ENCODE assay signal across 21 mouse cellular contexts in the genomic region with DNA sequence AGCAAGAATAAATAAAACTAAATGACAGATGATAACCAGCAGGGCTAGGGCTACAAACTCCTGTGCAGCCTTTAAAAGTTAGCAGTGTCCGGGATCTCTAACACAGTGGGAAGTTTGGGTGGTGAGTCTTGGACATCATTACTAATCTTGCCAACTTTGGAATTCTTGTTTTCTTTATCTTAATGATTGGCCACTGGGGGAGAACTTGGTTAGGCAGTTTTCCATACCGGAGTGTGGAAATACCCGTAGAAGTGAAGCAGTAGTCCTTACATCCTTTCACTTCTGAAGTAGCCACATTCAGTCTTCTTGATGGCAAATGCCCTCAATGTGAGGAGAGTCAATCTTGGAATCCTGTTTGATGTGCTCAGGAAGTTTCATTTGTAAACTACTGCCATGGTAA. TPM values are rescaled to one million over a fixed set of nuclear protein-coding genes. Genes with fewer than 3 reads are reported as not detected.
DNase-seq lines count a peak whose midpoint lies in the region; ATAC-seq and TF ChIP-seq lines count a peak whose summit lies in the region.
"Had no signal": no experiment of that assay in that cellular context is flagged by ENCODE, and none has a peak within 500 bp of the region (broad histone marks: within the 10 kb centered on the region; RNA-seq: fewer than 3 reads in every experiment).

No protein-coding gene starts in this region.

- ATAC-seq in heart, embryonic 11.5 days (replicated peaks; ENCODE audit: insufficient number of reproducible peaks, low FRiP score, low TSS enrichment): no peak
- no peak for ATAC-seq in lung, postnatal 0 days
- no peak for ATAC-seq in forebrain, embryonic 15.5 days (replicated peaks)
- ATAC-seq: forebrain, embryonic 13.5 days; forebrain, embryonic 16.5 days had no signal

- no peak overlapping the region for H3K27ac ChIP-seq in heart, embryonic 11.5 days (ENCODE audit: low read depth, low read length)
- H3K27ac ChIP-seq in lung, postnatal 0 days (ENCODE audit: low read length): peak overlapping the region; percentile 27; the same call in 1 of the 2 replicates
- H3K27ac ChIP-seq in embryonic fibroblast, embryonic 13.5 days (ENCODE audit: insufficient read depth, low read length): peak overlapping the region; percentile 91
- H3K27ac ChIP-seq in forebrain, embryonic 15.5 days (replicated peaks): no peak overlapping the region
- H3K27ac ChIP-seq: embryonic facial prominence, embryonic 13.5 days; embryonic facial prominence, embryonic 15.5 days; forebrain, embryonic 13.5 days had no signal

- no peak overlapping the region for H3K4me2 ChIP-seq in heart, embryonic 11.5 days
- H3K4me2 ChIP-seq in lung, postnatal 0 days (replicated peaks; ENCODE audit: low read depth, low read length): no peak overlapping the region
- no peak overlapping the region for H3K4me2 ChIP-seq in forebrain, embryonic 15.5 days (replicated peaks)
- H3K4me2 ChIP-seq: embryonic facial prominence, embryonic 13.5 days; embryonic facial prominence, embryonic 15.5 days; forebrain, embryonic 13.5 days had no signal

- WGBS in heart, embryonic 11.5 days (ENCODE audit: insufficient replicate concordance): 72% methylated on average over 3 of the region's 3 CpGs
- WGBS in lung, postnatal 0 days: 63% methylated on average over 3 of the region's 3 CpGs
- 78% methylated on average over 3 of the region's 3 CpGs for WGBS in lung, adult 2 months
- WGBS in forebrain, embryonic 15.5 days: 97% methylated on average over 3 of the region's 3 CpGs

- DNase-seq in heart, adult 11 months: peak; percentile 25
- no peak for DNase-seq in lung, postnatal 0 days (ENCODE audit: low spot score)
- DNase-seq in lung, adult 2 months: no peak
- no peak for DNase-seq in Muller cell, postnatal 12 days (ENCODE audit: inconsistent ontology term)
- DNase-seq: adrenal gland, adult 2 months; adrenal gland, postnatal 10 days; adrenal gland, postnatal 25 days; cerebellum, adult 11 months; cerebellum, adult 18-20 months; cerebellum, adult 8-10 months; cerebellum, adult 9-11 months; cerebellum, postnatal 14 days; cerebellum, postnatal 36 days; embryo, embryonic 11 days had no signal

- peaks cover 67% of the 10 kb centered on the region for H3K27me3 ChIP-seq in heart, embryonic 11.5 days (ENCODE audit: control insufficient read depth, insufficient read depth, low read length)
- no peaks in the 10 kb centered on the region for H3K27me3 ChIP-seq in lung, postnatal 0 days (replicated peaks; ENCODE audit: insufficient read depth, low read length)
- H3K27me3 ChIP-seq in forebrain, embryonic 15.5 days: no peaks in the 10 kb centered on the region
- H3K27me3 ChIP-seq: embryonic facial prominence, embryonic 13.5 days; embryonic facial prominence, embryonic 15.5 days had no signal

- no peak overlapping the region for H3K4me3 ChIP-seq in heart, embryonic 11.5 days (ENCODE audit: low read depth, low read length)
- no peak overlapping the region for H3K4me3 ChIP-seq in lung, postnatal 0 days (ENCODE audit: low read depth, low read length)
- no peak overlapping the region for H3K4me3 ChIP-seq in lung, adult 2 months (replicated peaks; ENCODE audit: extremely low read depth, low read depth, low read length)
- no peak overlapping the region for H3K4me3 ChIP-seq in embryonic fibroblast, embryonic 13.5 days (ENCODE audit: insufficient read depth, low read length)
- no peak overlapping the region for H3K4me3 ChIP-seq in forebrain, embryonic 15.5 days
- H3K4me3 ChIP-seq: embryonic facial prominence, embryonic 13.5 days; embryonic facial prominence, embryonic 15.5 days; forebrain, embryonic 13.5 days had no signal

- no peaks in the 10 kb centered on the region for H3K9me3 ChIP-seq in heart, embryonic 11.5 days (replicated peaks; ENCODE audit: control insufficient read depth, low read length)
- H3K9me3 ChIP-seq in lung, postnatal 0 days (ENCODE audit: low read length): no peaks in the 10 kb centered on the region
- no peaks in the 10 kb centered on the region for H3K9me3 ChIP-seq in forebrain, embryonic 15.5 days
- H3K9me3 ChIP-seq: embryonic facial prominence, embryonic 13.5 days; embryonic facial prominence, embryonic 15.5 days; forebrain, embryonic 13.5 days had no signal

- no peaks in the 10 kb centered on the region for H3K4me1 ChIP-seq in heart, embryonic 11.5 days (ENCODE audit: control insufficient read depth, insufficient read depth, low read length)
- H3K4me1 ChIP-seq in lung, postnatal 0 days (ENCODE audit: insufficient read depth, low read depth, low read length): no peaks in the 10 kb centered on the region
- no peaks in the 10 kb centered on the region; the same call in none of the 2 replicates for H3K4me1 ChIP-seq in lung, adult 2 months (ENCODE audit: control insufficient read depth, insufficient read depth, low read length)
- H3K4me1 ChIP-seq in embryonic fibroblast, embryonic 13.5 days (ENCODE audit: control insufficient read depth, insufficient read depth, low read length): peaks cover 11% of the 10 kb centered on the region
- H3K4me1 ChIP-seq in forebrain, embryonic 15.5 days: no peaks in the 10 kb centered on the region
- H3K4me1 ChIP-seq: embryonic facial prominence, embryonic 15.5 days; forebrain, embryonic 13.5 days had no signal

- no peak overlapping the region for H3K9ac ChIP-seq in heart, embryonic 11.5 days (ENCODE audit: low read depth, low read length)
- H3K9ac ChIP-seq in lung, postnatal 0 days (replicated peaks; ENCODE audit: low read depth): no peak overlapping the region
- H3K9ac ChIP-seq in forebrain, embryonic 15.5 days (replicated peaks): no peak overlapping the region
- H3K9ac ChIP-seq: embryonic facial prominence, embryonic 13.5 days; embryonic facial prominence, embryonic 15.5 days; forebrain, embryonic 13.5 days had no signal

- TF ChIP-seq CTCF in lung, postnatal 0 days (IDR thresholded peaks at IDR 0.05): no peak
- TF ChIP-seq CTCF in lung, adult 2 months (IDR thresholded peaks at IDR 0.05; ENCODE audit: insufficient read depth, low read length): no peak
- TF ChIP-seq CTCF in embryonic fibroblast, embryonic 13.5 days (IDR thresholded peaks at IDR 0.05; ENCODE audit: borderline replicate concordance, insufficient read depth, low read length): no peak

- H3K36me3 ChIP-seq in heart, embryonic 11.5 days (ENCODE audit: control insufficient read depth, insufficient read depth, low read length): no peaks in the 10 kb centered on the region
- H3K36me3 ChIP-seq in lung, postnatal 0 days (ENCODE audit: insufficient read depth, low read length): no peaks in the 10 kb centered on the region
- no peaks in the 10 kb centered on the region for H3K36me3 ChIP-seq in forebrain, embryonic 15.5 days
- H3K36me3 ChIP-seq: embryonic facial prominence, embryonic 13.5 days; embryonic facial prominence, embryonic 15.5 days had no signal

- TF ChIP-seq POLR2A in lung, adult 2 months (IDR thresholded peaks at IDR 0.05; ENCODE audit: borderline replicate concordance, extremely low read depth, low read depth, low read length): no peak
- TF ChIP-seq POLR2A in embryonic fibroblast, embryonic 13.5 days (IDR thresholded peaks at IDR 0.05; ENCODE audit: low read depth, low read length): no peak

- no peak for TF ChIP-seq EP300 in lung, postnatal 0 days (IDR thresholded peaks at IDR 0.05)

RNA-seq across cellular contexts. Expression of a gene that starts 7.0 kb away (rescaled TPM):
- polyA plus RNA-seq in heart, embryonic 11.5 days (2014; fragmentation: Nextera tagmentation; extraction: Ambion mirVana): 18.9 and 21.7 TPM in 2 replicates
- 50.5 and 52.7 TPM in 2 replicates for polyA plus RNA-seq in lung, postnatal 0 days (2015; fragmentation: Nextera tagmentation; extraction: Ambion mirVana)
- 15.5 and 20.3 TPM in 2 replicates for polyA plus RNA-seq in lung, adult 2 months (2012; rRNA removed)
- polyA plus RNA-seq in embryonic fibroblast, embryonic 13.5 days (2011; ENCODE audit: insufficient read length, low read depth, missing spikeins): 94.4 and 136 TPM in 2 replicates
- polyA plus RNA-seq in forebrain, embryonic 15.5 days (2015; fragmentation: Nextera tagmentation; extraction: Ambion mirVana): 25.7 and 28.9 TPM in 2 replicates

Comparison
In these comparisons a context has a peak if more than half of its experiments do, and no peak if none do; other contexts are left out.
1. H3K27ac ChIP-seq: peak in lung, postnatal 0 days (single experiment) and embryonic fibroblast, embryonic 13.5 days (single experiment); none in heart, embryonic 11.5 days (single experiment) and forebrain, embryonic 15.5 days (single experiment).